Mouse (Mus musculus): ENCODE measurements around the gene Sord. TPM values are rescaled to one million over a fixed set of nuclear protein-coding genes. Genes with fewer than 3 reads are reported as not detected.
A peak's percentile ranks its signal among the peaks of the same experiment; 100 is the strongest.

Sord gene
- 16.0 and 16.2 TPM in 2 replicates for polyA plus RNA-seq (2014; fragmentation: Nextera tagmentation; extraction: Ambion mirVana)

DNA sequence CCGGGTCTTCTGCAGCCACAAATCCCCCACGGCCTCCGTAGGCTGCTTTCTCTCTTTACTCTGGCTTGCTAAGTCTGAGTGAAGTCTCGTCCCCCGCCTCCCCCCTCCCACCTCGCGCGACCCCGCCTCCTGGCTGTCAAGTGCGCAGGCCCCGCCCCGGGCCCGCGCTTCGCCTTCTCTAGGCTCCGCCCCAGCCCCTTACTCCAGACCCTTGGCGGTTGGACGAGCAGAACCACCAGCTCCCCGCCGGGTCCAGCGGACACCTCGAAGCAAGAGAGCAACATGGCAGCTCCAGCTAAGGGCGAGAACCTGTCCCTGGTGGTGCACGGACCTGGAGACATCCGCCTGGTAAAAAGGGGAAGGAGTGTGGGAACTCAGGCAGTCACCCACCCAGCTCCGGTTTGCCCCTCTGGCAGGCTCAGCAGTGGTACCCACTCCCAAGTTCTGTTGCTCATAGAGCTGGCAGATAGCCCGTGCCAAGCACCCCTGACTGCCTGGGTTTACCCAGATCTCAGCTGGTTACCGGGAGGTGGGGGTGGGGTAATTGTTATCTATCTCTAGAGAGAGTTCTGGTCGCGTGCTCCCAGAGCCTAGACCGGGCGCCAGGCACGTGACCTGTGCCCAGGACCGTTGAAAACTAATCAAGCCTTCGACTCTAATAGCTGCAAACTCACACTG, at the start of gene Sord:
Gene Sord, plus strand, starts transcription at position 139 of the 678 bp plus-strand sequence.
- peak within 1 kb of the TSS; percentile 53 for H3K9ac ChIP-seq
- DNase-seq: peak; percentile 88
- peaks cover 4% of the 10 kb centered on the region; the same call in 1 of the 2 replicates for H3K4me1 ChIP-seq (ENCODE audit: insufficient read depth)
- whole genome bisulfite sequencing: under 1% methylated on average over 35 of the region's 35 CpGs
- H3K9me3 ChIP-seq (ENCODE audit: low read depth, low read length): no peaks in the 10 kb centered on the region
- peak within 1 kb of the TSS; percentile 81 for H3K4me2 ChIP-seq
- TF ChIP-seq CTCF (IDR thresholded peaks at IDR 0.05; ENCODE audit: low read depth): no peak
- no peaks in the 10 kb centered on the region for H3K36me3 ChIP-seq (ENCODE audit: insufficient read depth)
- peak within 1 kb of the TSS; percentile 56 for H3K4me3 ChIP-seq (ENCODE audit: low read depth, low read length)
- no peaks in the 10 kb centered on the region for H3K27me3 ChIP-seq (ENCODE audit: insufficient read depth, low read length)
- peak; percentile 96 for ATAC-seq (ENCODE audit: insufficient read depth)
- H3K27ac ChIP-seq (ENCODE audit: low read depth): peak within 1 kb of the TSS; percentile 50

DNA sequence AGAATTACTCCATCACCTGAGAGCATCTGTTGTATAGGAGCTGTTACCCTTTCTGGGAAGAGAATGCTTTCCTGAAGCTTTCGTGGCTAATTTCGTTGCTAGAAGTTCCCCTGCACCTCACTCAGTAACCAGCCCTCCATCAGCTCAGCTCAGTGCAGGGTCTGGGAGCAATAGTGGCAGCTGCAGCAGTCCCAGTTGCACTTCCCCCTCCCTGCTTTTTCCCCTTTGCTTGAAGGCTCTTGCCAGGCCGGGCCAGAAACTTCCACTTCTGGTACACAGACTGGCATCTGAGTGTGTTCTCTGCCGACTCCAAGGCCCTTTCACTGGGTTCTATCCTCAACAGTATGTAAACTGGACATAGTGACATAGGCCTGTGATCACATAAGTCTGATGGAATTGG, 49.5 kb upstream of the Sord start:
- Histone ChIP-seq H3K27ac (ENCODE audit: low read depth) (no peak overlapping the region), H3K27me3 (ENCODE audit: insufficient read depth, low read length) (no peaks in the 10 kb centered on the region), H3K9me3 (ENCODE audit: low read depth, low read length) (no peaks in the 10 kb centered on the region), H3K4me2 (no peak overlapping the region), H3K36me3 (ENCODE audit: insufficient read depth) (no peaks in the 10 kb centered on the region), H3K4me3 (ENCODE audit: low read depth, low read length) (no peak overlapping the region), H3K4me1 (ENCODE audit: insufficient read depth) (no peaks in the 10 kb centered on the region), H3K9ac (no peak overlapping the region)
- no peak for ATAC-seq (ENCODE audit: insufficient read depth)
- no peak for DNase-seq
- TF ChIP-seq CTCF (IDR thresholded peaks at IDR 0.05; ENCODE audit: low read depth): no peak
- 77% methylated on average over 4 of the region's 4 CpGs for WGBS

DNA sequence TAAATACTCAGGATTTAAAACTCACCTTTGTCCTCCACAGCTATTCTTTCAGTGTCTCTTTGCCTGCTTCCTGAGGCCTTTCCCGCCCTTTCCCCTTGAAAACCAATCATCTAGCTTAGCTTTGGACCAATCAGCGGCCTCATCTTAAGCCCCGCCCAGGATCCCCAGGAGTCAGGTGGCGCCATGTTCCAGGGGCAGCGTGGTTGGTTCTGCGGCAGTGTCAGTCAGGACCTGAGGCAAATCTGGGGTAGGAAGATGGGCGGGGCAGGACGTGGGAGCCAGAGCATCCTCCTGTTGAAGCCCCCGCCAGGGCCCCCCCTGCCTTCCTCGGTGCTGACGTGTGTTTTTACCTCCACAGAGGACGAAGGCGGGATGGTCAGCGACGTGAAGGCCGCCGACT, 48.4 kb upstream of the Sord start, which contains the start of the genes Patl2 and Terb2:
Gene Patl2, minus strand, starts transcription at position 84 of the 400 bp plus-strand sequence.
Gene Terb2, plus strand, starts transcription at position 167 of the 400 bp plus-strand sequence.
- WGBS: 83% methylated on average over 17 of the region's 17 CpGs

DNA sequence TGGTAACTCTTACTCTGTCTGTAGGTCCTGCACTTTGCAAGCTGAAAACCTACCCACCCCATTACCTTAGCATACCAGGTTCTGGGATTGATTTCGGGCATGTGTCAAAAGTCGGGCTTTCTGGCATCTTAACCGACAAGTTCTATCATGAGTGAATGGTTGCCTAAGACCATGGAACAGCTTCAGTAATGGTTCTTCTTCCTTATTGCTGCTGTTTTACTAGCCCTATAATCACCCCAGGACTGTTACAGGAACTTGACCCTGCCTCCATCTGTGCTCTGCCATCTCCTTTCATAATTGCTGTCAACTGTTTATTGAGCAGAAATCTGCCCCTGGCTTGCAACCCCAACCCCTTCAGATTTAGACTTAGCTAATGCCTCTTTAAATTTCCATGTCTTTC, 47.8 kb upstream of the Sord start:
- Histone ChIP-seq H3K4me3 (ENCODE audit: low read depth, low read length) (no peak overlapping the region), H3K27ac (ENCODE audit: low read depth) (no peak overlapping the region), H3K27me3 (ENCODE audit: insufficient read depth, low read length) (no peaks in the 10 kb centered on the region), H3K36me3 (ENCODE audit: insufficient read depth) (no peaks in the 10 kb centered on the region), H3K4me1 (ENCODE audit: insufficient read depth) (no peaks in the 10 kb centered on the region), H3K9me3 (ENCODE audit: low read depth, low read length) (no peaks in the 10 kb centered on the region), H3K9ac (no peak overlapping the region), H3K4me2 (no peak overlapping the region)
- DNase-seq (no peak), ATAC-seq (ENCODE audit: insufficient read depth) (no peak)
- no peak for TF ChIP-seq CTCF (IDR thresholded peaks at IDR 0.05; ENCODE audit: low read depth)
- 90% methylated on average over 3 of the region's 3 CpGs for WGBS

More for the DNA sequence above, 48.4 kb upstream of the Sord start, which contains the start of the genes Patl2 and Terb2:
- no peak for ATAC-seq (ENCODE audit: insufficient read depth)
- Histone ChIP-seq H3K9me3 (ENCODE audit: low read depth, low read length) (no peaks in the 10 kb centered on the region), H3K9ac (no peak within 1 kb of the TSS), H3K4me2 (no peak within 1 kb of the TSS), H3K27me3 (ENCODE audit: insufficient read depth, low read length) (no peaks in the 10 kb centered on the region), H3K4me3 (ENCODE audit: low read depth, low read length) (no peak within 1 kb of the TSS), H3K36me3 (ENCODE audit: insufficient read depth) (no peaks in the 10 kb centered on the region), H3K27ac (ENCODE audit: low read depth) (no peak within 1 kb of the TSS), H3K4me1 (ENCODE audit: insufficient read depth) (no peaks in the 10 kb centered on the region)
- TF ChIP-seq CTCF (IDR thresholded peaks at IDR 0.05; ENCODE audit: low read depth): no peak
- no peak for DNase-seq

DNA sequence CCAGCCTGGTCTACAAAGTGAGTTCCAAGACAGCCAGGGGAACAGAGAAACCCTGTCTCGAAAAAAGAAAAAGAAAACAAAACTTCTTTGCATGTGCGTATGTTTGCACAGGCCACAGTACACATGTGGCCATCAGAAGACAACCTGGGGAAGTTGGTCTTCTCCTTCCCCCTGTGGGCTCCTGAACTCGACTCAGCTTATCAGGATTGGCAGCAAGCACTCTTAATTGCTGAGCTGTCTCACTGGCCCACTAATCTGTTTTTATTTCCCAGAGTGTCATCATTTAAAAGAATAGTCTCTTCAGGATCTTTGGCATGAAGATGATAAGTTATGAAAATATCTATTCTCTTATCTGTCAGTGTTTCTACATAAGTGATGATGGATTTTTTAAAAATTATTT, 42.7 kb upstream of the Sord start:
- Histone ChIP-seq H3K4me1 (ENCODE audit: insufficient read depth) (no peaks in the 10 kb centered on the region), H3K4me2 (no peak overlapping the region), H3K27me3 (ENCODE audit: insufficient read depth, low read length) (no peaks in the 10 kb centered on the region), H3K27ac (ENCODE audit: low read depth) (no peak overlapping the region), H3K36me3 (ENCODE audit: insufficient read depth) (no peaks in the 10 kb centered on the region), H3K9ac (no peak overlapping the region), H3K4me3 (ENCODE audit: low read depth, low read length) (no peak overlapping the region), H3K9me3 (ENCODE audit: low read depth, low read length) (no peaks in the 10 kb centered on the region)
- ATAC-seq (ENCODE audit: insufficient read depth): no peak
- no peak for TF ChIP-seq CTCF (IDR thresholded peaks at IDR 0.05; ENCODE audit: low read depth)
- DNase-seq: no peak
- WGBS: 66% methylated on average over 3 of the region's 3 CpGs

DNA sequence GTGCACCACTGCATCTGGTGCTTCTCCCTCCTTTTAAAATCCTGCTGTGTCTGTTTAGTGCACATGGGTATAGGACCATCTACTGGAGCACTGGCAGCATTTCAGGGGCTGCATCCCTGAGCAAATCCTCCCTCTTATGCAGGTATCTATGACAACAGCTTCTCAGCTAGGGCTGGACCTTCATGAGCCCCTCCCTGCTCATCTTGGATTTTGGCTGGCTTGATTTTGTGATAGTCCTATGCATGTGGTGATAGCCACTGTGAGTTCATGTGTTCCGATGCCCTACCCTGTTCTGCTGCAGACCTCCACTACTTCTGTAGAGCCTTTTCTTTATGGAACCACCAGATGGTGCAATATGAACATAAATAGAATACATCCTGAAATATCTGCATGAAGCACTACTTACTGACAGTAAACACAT, 40.0 kb upstream of the Sord start:
- ATAC-seq (ENCODE audit: insufficient read depth) (peak; percentile 58; the same call in 1 of the 2 replicates), DNase-seq (peak; percentile 71)
- Histone ChIP-seq H3K4me3 (ENCODE audit: low read depth, low read length) (no peak overlapping the region), H3K4me1 (ENCODE audit: insufficient read depth) (no peaks in the 10 kb centered on the region), H3K27me3 (ENCODE audit: insufficient read depth, low read length) (no peaks in the 10 kb centered on the region), H3K9ac (no peak overlapping the region), H3K4me2 (no peak overlapping the region), H3K9me3 (ENCODE audit: low read depth, low read length) (no peaks in the 10 kb centered on the region), H3K27ac (ENCODE audit: low read depth) (no peak overlapping the region), H3K36me3 (ENCODE audit: insufficient read depth) (no peaks in the 10 kb centered on the region)
- WGBS: 48% methylated on average over 1 of the region's 1 CpGs
- peak; percentile 55 for TF ChIP-seq CTCF (IDR thresholded peaks at IDR 0.05; ENCODE audit: low read depth)

DNA sequence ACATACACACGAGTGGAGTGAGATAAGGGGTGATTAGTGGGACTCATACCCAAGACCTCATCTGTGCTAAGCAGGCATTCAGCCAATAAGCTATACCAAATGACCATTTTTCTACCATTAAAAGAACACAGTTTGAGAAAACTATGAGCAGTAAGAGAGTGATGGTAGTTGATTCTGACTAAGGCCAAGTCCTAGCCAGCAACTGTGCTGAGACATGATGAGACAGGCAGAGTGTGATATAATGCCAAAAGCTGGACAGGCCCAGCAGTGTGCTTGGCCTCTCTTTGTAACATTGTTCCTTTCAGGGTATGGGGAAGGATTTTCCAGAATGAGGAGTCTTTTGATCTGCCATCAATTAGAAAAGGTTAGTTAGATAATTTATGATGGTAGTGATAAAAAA, 33.0 kb upstream of the Sord start:
- no peak overlapping the region for H3K4me2 ChIP-seq
- 24% methylated on average over 1 of the region's 1 CpGs for WGBS
- H3K9ac ChIP-seq: no peak overlapping the region
- no peak overlapping the region for H3K27ac ChIP-seq (ENCODE audit: low read depth)
- H3K36me3 ChIP-seq (ENCODE audit: insufficient read depth): no peaks in the 10 kb centered on the region
- no peak overlapping the region for H3K4me3 ChIP-seq (ENCODE audit: low read depth, low read length)
- no peaks in the 10 kb centered on the region for H3K9me3 ChIP-seq (ENCODE audit: low read depth, low read length)
- ATAC-seq (ENCODE audit: insufficient read depth) (peak; percentile 65; the same call in 1 of the 2 replicates), DNase-seq (peak; percentile 51)
- no peaks in the 10 kb centered on the region for H3K4me1 ChIP-seq (ENCODE audit: insufficient read depth)
- no peak for TF ChIP-seq CTCF (IDR thresholded peaks at IDR 0.05; ENCODE audit: low read depth)
- no peaks in the 10 kb centered on the region for H3K27me3 ChIP-seq (ENCODE audit: insufficient read depth, low read length)

All from lung, embryonic 14.5 days (tissue).